Mouse (Mus musculus): ENCODE results near the gene Gm5798.
"Not testable (repeated sequence)": the region's sequence is repeated elsewhere in the genome, so short reads cannot be mapped to it uniquely, and the experiment has no call there.

Gene Gm5798

GRCm38 (mm10) chr14:41348309-41348708 is at the start of gene Gm5798:
Gene Gm5798 (plus strand): TSS chr14:41348609.
- not testable (repeated sequence) for DNase-seq (ENCODE audit: low read depth in 2 of 2, low spot score in 2 of 2)

- not testable (repeated sequence) for DNase-seq (ENCODE audit: low read depth in 2 of 2, low spot score in 2 of 2)
Measured at GRCm38 (mm10) chr14:41386279-41386678, 37.9 kb downstream of the Gm5798 start, which contains the start of gene Gm7945. Gene Gm7945 (minus strand): TSS chr14:41386379.
